Mouse (Mus musculus): Measurements from ENCODE around the gene Kalrn.

DNA sequence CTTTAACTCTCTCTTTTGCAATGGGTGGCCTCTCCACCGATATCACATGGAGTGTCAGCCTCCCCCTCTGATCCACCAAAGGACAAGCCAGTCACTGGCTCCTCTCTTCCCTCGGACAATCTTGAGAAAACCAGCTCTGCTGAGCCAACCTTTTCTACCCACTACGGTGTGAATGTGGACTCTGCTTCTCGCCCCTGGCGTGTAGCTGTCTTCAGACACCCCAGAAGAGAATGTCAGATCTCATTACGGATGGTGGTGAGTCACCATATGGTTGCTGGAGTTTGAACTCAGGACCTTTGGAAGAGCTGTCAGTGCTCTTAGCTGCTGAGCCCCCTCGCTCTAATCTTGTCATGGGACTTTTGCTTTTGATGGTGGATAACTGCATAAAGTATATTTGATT, 452.0 kb downstream of the Kalrn start:
- TF ChIP-seq CTCF (conservative IDR thresholded peaks at IDR 0.05; ENCODE audit: low read length) (no peak), POU5F1 (IDR thresholded peaks at IDR 0.05; ENCODE audit: borderline replicate concordance, low read length) (no peak)

All from E14TG2a.4 (cell line).